Mouse (Mus musculus) erythroblast, embryonic 14.5 days (primary cell): ENCODE measurements around the gene Olfr1066.
"Not testable (repeated sequence)": the region's sequence is repeated elsewhere in the genome, so short reads cannot be mapped to it uniquely, and the experiment has no call there.

Experiments
- GATA1 ChIP-seq: IDR thresholded peaks from 2 replicates; pipeline ENCODE4 v1.6.1; 2012; ENCODE audit warnings: low read length, inconsistent platforms, mixed read lengths
- TAL1 ChIP-seq: IDR thresholded peaks from 3 replicates; pipeline ENCODE4 v1.6.1; 2012; ENCODE audit warnings: low read length, inconsistent platforms, mixed read lengths

- TF ChIP-seq GATA1, TAL1: not testable (repeated sequence)
Measured at GRCm38 (mm10) chr2:86442101-86442500, 14.0 kb downstream of the Olfr1066 start.
